Mouse (Mus musculus) kidney, adult 2 months (tissue): ENCODE results near the gene Srpk2.

Experiments used
- CTCF ChIP-seq: fragments of 200-500 bp; conservative IDR thresholded peaks from 2 replicates; pipeline ENCODE4 v1.5.1; 2011; ENCODE audit warnings: low read depth, mild to moderate bottlenecking, control low read depth, low read length, moderate library complexity, mixed read lengths; ENCODE audit not compliant: insufficient read depth, insufficient read length
- POLR2A ChIP-seq: fragments of 200-500 bp; IDR thresholded peaks from one replicate; pipeline ENCODE4 v1.6.1; 2011; ENCODE audit warnings: low read depth, low read length, control low read depth

- no peak for TF ChIP-seq POLR2A
- no peak for TF ChIP-seq CTCF
Measured at GRCm38 (mm10) chr5:23677072-23677453, 7.4 kb downstream of the Srpk2 start.
